Mouse (Mus musculus) heart, embryonic 14.5 days (tissue): ENCODE measurements around the gene Ncbp1. TPM values are rescaled to one million over a fixed set of nuclear protein-coding genes. Genes with fewer than 3 reads are reported as not detected.
A peak's percentile ranks its signal among the peaks of the same experiment; 100 is the strongest.
"Not testable (repeated sequence)": the region's sequence is repeated elsewhere in the genome, so short reads cannot be mapped to it uniquely, and the experiment has no call there.

Experiments used
- ATAC-seq: fragments of 200-750 bp; cut with Nextera tagmentation; 2 replicates; pipeline ENCODE4 v1.8.0; 2017; ENCODE audit warnings: low read depth, moderate TSS enrichment; ENCODE audit not compliant: insufficient number of reproducible peaks, insufficient read depth, low FRiP score
- H3K27ac ChIP-seq, 2 experiments: fragments of 200-500 bp in 1 of 2; fragments of 300-500 bp in 1 of 2; sonication (generic) in 1 of 2; replicated peaks in 1 of 2; 2 replicates each; pipeline ENCODE4 v1.5.1; 2012 to 2014; ENCODE audit warnings: low read depth in 2 of 2, low read length in 2 of 2, control low read depth in 1 of 2, mild to moderate bottlenecking in 1 of 2, mixed read lengths in 1 of 2; ENCODE audit not compliant: control insufficient read depth in 1 of 2, insufficient read depth in 1 of 2
- H3K27me3 ChIP-seq: fragments of 300-500 bp; sonication (generic); 2 replicates; pipeline ENCODE4 v1.6.1; 2014; ENCODE audit warnings: mild to moderate bottlenecking, low read length, control low read depth; ENCODE audit not compliant: control insufficient read depth, insufficient read depth
- H3K36me3 ChIP-seq: fragments of 300-500 bp; sonication (generic); 2 replicates; pipeline ENCODE4 v1.6.1; 2014; ENCODE audit warnings: mild to moderate bottlenecking, control low read depth, low read length, mixed read lengths; ENCODE audit not compliant: control insufficient read depth, insufficient read depth
- H3K4me1 ChIP-seq, 2 experiments: fragments of 200-500 bp in 1 of 2; fragments of 300-500 bp in 1 of 2; sonication (generic) in 1 of 2; 2 replicates each; pipeline ENCODE4 v1.6.1; 2012 to 2014; ENCODE audit warnings: low read length in 2 of 2, control low read depth in 1 of 2, mixed read lengths in 1 of 2; ENCODE audit not compliant: control insufficient read depth in 2 of 2, insufficient read depth in 2 of 2
- H3K4me2 ChIP-seq: fragments of 300-500 bp; sonication (generic); 2 replicates; pipeline ENCODE4 v1.6.1; 2014; ENCODE audit warnings: mild to moderate bottlenecking, low read length
- H3K4me3 ChIP-seq, 2 experiments: fragments of 200-500 bp in 1 of 2; fragments of 300-500 bp in 1 of 2; sonication (generic) in 1 of 2; 2 replicates each; pipeline ENCODE4 v1.5.1; 2012 to 2014; ENCODE audit warnings: low read length in 2 of 2, mild to moderate bottlenecking in 2 of 2, control low read depth in 1 of 2, low read depth in 1 of 2, moderate library complexity in 1 of 2; ENCODE audit not compliant: control insufficient read depth in 1 of 2, insufficient read depth in 1 of 2
- H3K9ac ChIP-seq: fragments of 300-500 bp; sonication (generic); 2 replicates; pipeline ENCODE4 v1.6.1; 2014; ENCODE audit warnings: mild to moderate bottlenecking, low read length
- H3K9me3 ChIP-seq: fragments of 300-500 bp; sonication (generic); 2 replicates; pipeline ENCODE4 v1.6.1; 2016; ENCODE audit warnings: low read length, control low read depth; ENCODE audit not compliant: control insufficient read depth
- WGBS: fragments of 180-500 bp; shearing (Covaris S2); extraction: QIAGEN DNeasy Blood & Tissue Kit; methylation state at CpG from one replicate; pipeline ENCODE4 v1.1.7; 2014; 5-methylcytosine and 5-hydroxymethylcytosine counted together
- polyA plus RNA-seq: library from polyadenylated mRNA; unstranded; fragments of >200 nt; fragmentation: Nextera tagmentation; extraction: Ambion mirVana; gene quantifications from 2 replicates; pipeline ENCODE4 v1.2.1, GENCODE M21; 2014

Gene Ncbp1
- polyA plus RNA-seq, 1 experiment from 2014 or later = 41.9 TPM

DNA sequence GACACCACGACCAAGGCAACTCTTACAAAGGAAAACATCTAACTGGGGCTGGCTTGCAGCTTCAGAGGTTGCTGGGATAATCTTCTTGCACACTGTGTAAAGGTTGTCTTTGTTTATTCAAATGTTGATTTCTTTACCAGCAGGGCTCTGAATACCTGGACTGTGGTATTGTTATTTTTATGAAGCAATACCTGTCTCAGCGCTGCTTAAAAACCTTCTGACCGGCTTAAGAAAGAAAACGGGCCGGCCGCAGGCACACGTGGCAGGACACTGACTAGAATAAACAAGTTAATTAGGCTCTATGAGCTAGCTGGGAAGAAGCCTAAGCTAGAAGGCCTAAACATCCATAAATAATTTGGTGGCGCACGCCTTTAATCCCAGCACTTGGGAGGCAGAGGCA is 47.5 kb downstream of the Ncbp1 start:
- Histone ChIP-seq H3K36me3 (peaks cover 78% of the 10 kb centered on the region), H3K27ac (no peak overlapping the region)
- 90% methylated on average over 9 of the region's 9 CpGs for WGBS

DNA sequence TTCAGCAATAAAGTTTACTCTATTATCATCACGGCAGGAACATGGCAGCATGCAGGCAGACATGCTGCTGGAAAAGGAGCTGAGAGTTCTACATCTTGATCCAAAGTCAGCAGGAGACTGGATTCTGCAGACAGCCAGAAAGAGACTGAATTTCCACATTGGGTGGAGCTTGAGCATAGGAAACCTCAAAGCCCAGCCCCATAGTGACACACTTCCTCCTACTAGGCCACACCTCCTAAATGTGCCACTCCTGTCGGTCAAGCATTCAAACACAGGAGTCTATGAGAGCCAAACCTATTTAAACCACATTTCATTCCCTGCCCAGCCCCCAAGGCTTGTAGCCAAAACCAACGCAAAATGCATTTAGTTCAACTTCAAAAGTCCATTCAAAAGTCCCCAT is 48.1 kb downstream of the Ncbp1 start:
- Histone ChIP-seq H3K4me2 (no peak overlapping the region), H3K9ac (no peak overlapping the region), H3K9me3 (no peaks in the 10 kb centered on the region), H3K4me1 (no peaks in the 10 kb centered on the region), H3K27me3 (no peaks in the 10 kb centered on the region), H3K27ac (no peak overlapping the region), H3K36me3 (peaks cover 77% of the 10 kb centered on the region), H3K4me3 (no peak overlapping the region)
- ATAC-seq = no peak
- WGBS = 75% methylated on average over 3 of the region's 3 CpGs

More for the DNA sequence above, 47.5 kb downstream of the Ncbp1 start:
- no peak overlapping the region for H3K4me2 ChIP-seq
- H3K4me3 ChIP-seq = no peak overlapping the region
- H3K27me3 ChIP-seq = no peaks in the 10 kb centered on the region
- no peak overlapping the region for H3K9ac ChIP-seq
- no peak for ATAC-seq
- H3K4me1 ChIP-seq = no peaks in the 10 kb centered on the region
- no peaks in the 10 kb centered on the region for H3K9me3 ChIP-seq

DNA sequence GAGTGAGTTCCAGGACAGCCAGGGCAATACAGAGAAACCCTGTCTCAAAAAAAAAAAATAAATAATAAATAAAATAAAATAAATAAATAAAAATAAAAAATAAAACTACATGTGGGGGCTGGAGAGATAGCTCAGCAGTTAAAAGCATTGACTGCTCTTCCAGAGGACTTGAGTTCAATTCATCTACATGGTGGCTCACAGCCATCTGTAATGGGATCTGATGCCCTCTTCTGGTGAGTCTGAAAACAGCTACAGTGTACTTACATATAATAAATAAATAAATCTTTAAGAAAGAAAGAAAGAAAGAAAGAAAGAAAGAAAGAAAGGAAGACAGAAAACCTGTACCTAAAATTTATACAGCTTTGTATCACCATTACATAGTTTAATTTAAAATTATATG is 53.6 kb downstream of the Ncbp1 start:
- not testable (repeated sequence) for H3K27me3 ChIP-seq, H3K9ac ChIP-seq, H3K4me2 ChIP-seq, ATAC-seq, H3K4me1 ChIP-seq, H3K4me3 ChIP-seq, H3K27ac ChIP-seq, H3K9me3 ChIP-seq
- H3K36me3 ChIP-seq = peaks cover 31% of the 10 kb centered on the region

DNA sequence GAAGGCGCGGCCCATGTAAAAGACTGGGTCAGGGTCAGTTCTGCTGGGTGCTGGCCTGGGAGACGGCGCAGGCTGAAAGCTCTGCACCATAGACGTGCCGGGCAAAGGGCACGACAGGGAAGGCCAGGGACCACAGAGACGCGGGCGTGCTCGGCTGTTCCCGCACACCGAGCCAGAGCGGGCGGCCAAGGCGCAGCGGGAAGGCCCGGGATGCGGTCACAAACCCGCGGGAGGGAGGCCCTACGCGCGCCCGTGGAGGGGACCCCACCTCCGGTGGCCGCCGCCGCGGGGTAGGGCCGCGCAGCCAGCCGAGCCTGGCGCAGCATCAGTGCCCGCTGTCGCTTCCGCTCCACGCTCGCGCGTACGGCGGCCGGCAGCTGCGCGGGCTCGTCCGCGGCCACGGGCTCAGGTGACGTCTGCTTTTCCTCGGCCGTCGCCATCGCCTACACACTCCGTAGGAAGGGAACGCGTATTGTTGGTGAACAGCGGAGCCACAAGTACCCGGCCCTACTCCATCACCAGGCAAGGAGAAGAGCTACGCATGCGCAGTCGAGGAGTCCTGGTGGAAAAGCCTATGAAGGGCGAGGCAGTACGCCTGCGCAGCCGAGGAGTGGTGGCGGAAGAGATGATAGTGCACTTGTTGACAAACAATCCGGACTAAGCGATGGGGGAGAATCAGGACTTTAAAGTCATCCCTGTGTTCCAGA is 57.5 kb downstream of the Ncbp1 start, which contains the start of gene Xpa:
Gene Xpa (minus strand): TSS at position 531 of the 707 bp plus-strand sequence.
- Histone ChIP-seq H3K9me3 (no peaks in the 10 kb centered on the region), H3K4me2 (peak within 1 kb of the TSS; percentile 92), H3K27me3 (peaks cover 11% of the 10 kb centered on the region), H3K27ac (peak within 1 kb of the TSS; percentile 75 to 77), H3K4me3 (peak within 1 kb of the TSS; percentile 79 to 87), H3K36me3 (peaks cover 4% of the 10 kb centered on the region), H3K4me1 (peaks cover 4 to 9% of the 10 kb centered on the region in 2 experiments; a peak in 3 of 4 replicates), H3K9ac (peak within 1 kb of the TSS; percentile 91)
- peak; percentile 91 for ATAC-seq
- WGBS = under 1% methylated on average over 66 of the region's 70 CpGs

DNA sequence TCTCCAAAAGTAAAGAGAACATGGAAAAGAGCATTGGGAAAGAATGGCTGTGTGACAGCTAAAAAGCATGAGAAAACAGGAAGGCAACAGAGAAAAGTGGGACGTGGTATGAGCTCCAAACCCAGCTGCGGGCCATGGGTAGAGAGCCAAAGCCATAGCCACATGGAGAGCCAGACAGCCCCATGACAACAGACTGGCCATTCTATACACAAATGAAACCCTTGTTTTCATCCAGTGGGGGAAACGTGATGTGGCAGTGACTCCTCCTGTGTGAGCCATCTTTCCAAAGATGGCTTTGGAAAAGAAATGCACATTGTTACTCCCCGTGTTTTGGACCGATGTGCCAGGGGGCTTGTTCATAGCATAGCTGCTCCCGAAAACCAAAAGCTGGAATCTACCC is 58.1 kb downstream of the Ncbp1 start:
- Histone ChIP-seq H3K9ac (peak overlapping the region; percentile 91), H3K36me3 (no peaks in the 10 kb centered on the region; the same call in 1 of the 2 replicates)
- no peak for ATAC-seq

DNA sequence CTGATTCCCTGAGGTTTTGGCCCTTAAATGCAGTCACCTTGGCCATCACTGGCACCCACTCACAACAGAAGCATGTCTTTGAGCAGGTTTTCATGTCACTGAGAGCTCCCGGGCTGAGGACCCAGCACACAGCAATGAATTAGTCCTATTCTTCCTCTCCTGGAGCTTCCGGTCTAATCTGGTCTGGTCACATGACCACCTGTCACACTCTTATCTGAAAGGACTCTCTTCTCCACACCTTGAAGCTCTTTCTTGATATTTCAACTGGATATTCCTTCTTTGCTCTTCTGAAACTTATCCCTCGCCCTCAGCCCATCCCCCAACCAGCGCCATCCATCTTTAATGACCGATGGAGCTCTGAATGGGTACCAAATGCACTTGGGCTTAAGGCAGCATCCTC is 59.7 kb downstream of the Ncbp1 start:
- no peaks in the 10 kb centered on the region for H3K9me3 ChIP-seq
- no peak overlapping the region for H3K4me2 ChIP-seq
- H3K27me3 ChIP-seq = peaks cover 21% of the 10 kb centered on the region
- peaks cover 9% of the 10 kb centered on the region in 2 experiments; a peak in 3 of 4 replicates for H3K4me1 ChIP-seq
- no peak overlapping the region for H3K27ac ChIP-seq
- H3K4me3 ChIP-seq = no peak overlapping the region
- no peak for ATAC-seq
- no peak overlapping the region for H3K9ac ChIP-seq
- WGBS = 65% methylated on average over 5 of the region's 5 CpGs
- H3K36me3 ChIP-seq = no peaks in the 10 kb centered on the region

More for the DNA sequence above, 58.1 kb downstream of the Ncbp1 start:
- peak overlapping the region; percentile 79 to 87 for H3K4me3 ChIP-seq
- WGBS = 44% methylated on average over 6 of the region's 6 CpGs
- H3K27me3 ChIP-seq = peaks cover 17% of the 10 kb centered on the region
- no peaks in the 10 kb centered on the region for H3K9me3 ChIP-seq
- peak overlapping the region in 1 of 2 experiments; percentile 77; a peak in 2 of 4 replicates for H3K27ac ChIP-seq
- peaks cover 4 to 9% of the 10 kb centered on the region in 2 experiments; a peak in 3 of 4 replicates for H3K4me1 ChIP-seq
- H3K4me2 ChIP-seq = peak overlapping the region; percentile 92

DNA sequence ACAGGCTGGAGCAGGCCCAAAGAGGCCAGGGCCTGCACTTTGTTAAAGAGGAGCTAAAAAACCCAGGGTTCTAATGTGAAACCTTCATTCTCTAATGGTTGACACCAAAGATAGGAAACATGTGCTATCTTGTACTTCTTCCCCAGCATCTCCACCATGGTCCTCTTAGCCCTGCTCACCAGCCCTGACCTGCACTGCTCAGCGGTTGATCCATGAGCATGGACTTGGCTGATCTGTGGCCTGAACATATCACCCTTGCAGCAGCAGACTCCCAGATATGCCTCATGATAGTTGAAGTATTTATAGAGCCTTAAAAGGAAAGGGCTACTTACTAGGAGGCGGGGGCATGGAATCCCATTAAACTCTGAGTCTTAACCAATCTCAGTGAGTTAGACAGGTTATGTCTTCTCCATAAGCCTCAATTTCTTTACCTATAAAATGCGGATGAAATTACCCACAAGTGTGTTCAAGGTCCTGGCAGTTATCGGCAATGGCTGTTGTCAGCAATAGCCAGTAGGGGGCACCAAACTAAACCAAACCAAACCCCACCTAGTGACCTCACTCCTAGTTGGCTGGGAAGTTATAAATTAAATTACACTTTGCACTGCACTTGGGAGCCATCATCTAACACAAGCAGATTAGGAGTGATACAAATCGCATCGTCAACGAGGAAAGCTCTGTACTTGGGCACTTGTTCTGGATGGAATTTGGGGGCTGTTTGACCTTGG is 63.6 kb downstream of the Ncbp1 start:
- no peak; the same call in 1 of the 2 replicates for ATAC-seq
- 5% methylated on average over 7 of the region's 7 CpGs for WGBS
- Histone ChIP-seq H3K9me3 (peaks cover under 1% of the 10 kb centered on the region; the same call in 1 of the 2 replicates), H3K4me1 (peaks cover 0 to 6% of the 10 kb centered on the region in 2 experiments; a peak in 1 of 4 replicates), H3K4me3 (peak overlapping the region in 1 of 2 experiments; percentile 20; a peak in 2 of 4 replicates), H3K36me3 (no peaks in the 10 kb centered on the region), H3K9ac (peak overlapping the region; percentile 44; the same call in 1 of the 2 replicates), H3K4me2 (peak overlapping the region; percentile 64), H3K27me3 (peaks cover 24% of the 10 kb centered on the region), H3K27ac (no peak overlapping the region)
